Mouse (Mus musculus) erythroblast, embryonic 14.5 days (primary cell): ENCODE results near the gene Pabpc1l.

Experiments
- GATA1 ChIP-seq: IDR thresholded peaks from 2 replicates; pipeline ENCODE4 v1.6.1; 2012; ENCODE audit warnings: low read length, inconsistent platforms, mixed read lengths
- TAL1 ChIP-seq: IDR thresholded peaks from 3 replicates; pipeline ENCODE4 v1.6.1; 2012; ENCODE audit warnings: low read length, inconsistent platforms, mixed read lengths

GRCm38 (mm10) chr2:163976448-163976847 is 48.8 kb upstream of the Pabpc1l start:
- TF ChIP-seq GATA1, result no peak
- TF ChIP-seq TAL1, result no peak
